Mouse (Mus musculus) lung, adult 2 months (tissue): Measurements from ENCODE around the gene Arhgap6. TPM values are rescaled to one million over a fixed set of nuclear protein-coding genes. Genes with fewer than 3 reads are reported as not detected.

Experiments used
- DNase-seq: peaks from one replicate; pipeline ENCODE4 v3.0.0; 2022
- H3K4me1 ChIP-seq: fragments of 200-500 bp; 2 replicates; pipeline ENCODE4 v1.6.1; 2011; ENCODE audit warnings: low read length; ENCODE audit not compliant: control insufficient read depth, insufficient read depth
- H3K4me3 ChIP-seq: fragments of 200-500 bp; replicated peaks from 2 replicates; pipeline ENCODE3; 2011; ENCODE audit warnings: low read depth, mild to moderate bottlenecking, control low read depth, low read length; ENCODE audit errors: extremely low read depth
- CTCF ChIP-seq: fragments of 200-500 bp; IDR thresholded peaks from 2 replicates; pipeline ENCODE4 v1.5.1; 2011; ENCODE audit warnings: mild to moderate bottlenecking, low read length, control low read depth; ENCODE audit not compliant: insufficient read depth
- POLR2A ChIP-seq: fragments of 200-500 bp; IDR thresholded peaks from 2 replicates; pipeline ENCODE4 v1.6.1; 2011; ENCODE audit warnings: low read depth, mild to moderate bottlenecking, control low read depth, low read length, borderline replicate concordance; ENCODE audit errors: extremely low read depth
- WGBS: fragments of 180-500 bp; shearing (Covaris S2); methylation state at CpG from one replicate; pipeline ENCODE4 v1.1.7; 2018; 5-methylcytosine and 5-hydroxymethylcytosine counted together
- polyA plus RNA-seq: library from polyadenylated mRNA; depleted of rRNA; stranded (reverse); fragments of >200 nt; gene quantifications from 2 replicates; pipeline ENCODE4 v1.2.3, GENCODE M21; 2012

The Arhgap6 gene
- polyA plus RNA-seq, 1 experiment: 8.4 TPM

DNA sequence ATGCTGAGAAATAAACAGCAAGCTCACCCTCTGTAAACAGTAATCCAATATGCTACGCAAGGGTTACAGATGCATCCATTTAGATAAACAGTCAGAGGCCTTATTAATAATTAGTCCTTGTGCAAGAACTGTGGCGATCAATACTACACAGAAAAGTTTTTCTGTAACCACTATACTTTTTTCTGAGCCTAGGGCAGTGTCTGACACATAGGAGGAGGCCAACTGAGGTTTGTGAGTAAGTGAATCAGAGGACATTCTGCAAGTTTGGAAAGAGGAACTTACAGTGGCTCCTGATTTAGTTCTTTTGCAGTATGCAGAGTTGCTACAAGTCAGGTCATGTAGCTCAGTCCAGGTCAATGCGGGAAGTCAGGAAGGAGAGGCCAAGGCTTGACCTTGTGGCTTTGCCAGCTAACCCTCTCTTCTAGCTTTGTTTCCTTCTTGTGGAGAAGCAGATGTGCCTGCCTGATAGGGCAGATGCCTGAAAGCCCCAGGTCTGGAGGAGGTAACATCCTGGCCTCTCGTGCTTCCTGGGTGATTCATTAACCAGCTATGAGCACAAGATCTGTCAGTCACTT, 311.2 kb downstream of the Arhgap6 start:
- no peak overlapping the region for H3K4me3 ChIP-seq
- WGBS: 52% methylated on average over 4 of the region's 4 CpGs
- TF ChIP-seq CTCF (no peak), POLR2A (no peak)
- peaks cover 2% of the 10 kb centered on the region for H3K4me1 ChIP-seq
- DNase-seq: no peak

DNA sequence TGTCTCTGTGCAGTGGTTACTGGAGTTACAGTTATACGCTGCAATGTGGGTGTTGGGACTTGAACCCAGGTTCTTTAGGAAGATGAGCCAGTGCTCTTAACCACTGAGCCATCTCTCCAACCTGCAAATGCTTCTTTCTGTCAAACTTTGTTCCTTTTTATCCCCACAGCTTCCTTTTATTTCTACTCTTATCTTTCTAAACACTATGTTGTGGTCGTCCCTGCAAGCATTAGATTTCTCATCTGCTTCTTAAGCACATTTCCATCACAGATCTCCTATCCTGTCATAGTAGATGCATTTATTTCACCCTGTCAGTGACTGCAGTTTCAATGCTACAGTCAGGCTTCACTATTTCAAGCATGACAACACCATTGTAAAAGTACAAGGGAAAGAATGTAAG, 312.5 kb downstream of the Arhgap6 start:
- no peak overlapping the region for H3K4me3 ChIP-seq
- DNase-seq: no peak
- 74% methylated on average over 2 of the region's 2 CpGs for WGBS
- TF ChIP-seq CTCF (no peak), POLR2A (no peak)
- H3K4me1 ChIP-seq: peaks cover 2% of the 10 kb centered on the region

DNA sequence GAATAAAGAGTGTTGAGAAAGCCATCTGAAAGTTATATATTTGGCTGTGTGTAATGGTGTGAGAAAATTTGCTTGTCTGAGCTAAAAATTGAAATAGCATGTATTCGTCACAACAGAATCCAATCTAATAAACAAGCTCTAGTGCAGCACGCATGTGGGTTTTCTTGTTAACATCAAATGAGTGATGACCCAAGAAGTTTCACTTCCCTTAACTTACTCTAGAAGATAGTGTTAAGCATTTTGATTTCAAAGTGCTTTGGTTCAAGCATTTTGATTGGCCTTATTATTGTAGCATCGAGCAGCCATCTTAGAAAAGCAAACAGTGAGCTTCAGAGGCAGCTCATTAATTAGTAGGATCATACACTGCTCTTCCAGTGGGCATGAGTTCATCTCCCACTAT, 315.1 kb downstream of the Arhgap6 start:
- DNase-seq: no peak
- H3K4me1 ChIP-seq: peaks cover 2% of the 10 kb centered on the region; the same call in 1 of the 2 replicates
- no peak overlapping the region for H3K4me3 ChIP-seq
- TF ChIP-seq CTCF: no peak
- TF ChIP-seq POLR2A: no peak
- 76% methylated on average over 3 of the region's 3 CpGs for whole genome bisulfite sequencing

DNA sequence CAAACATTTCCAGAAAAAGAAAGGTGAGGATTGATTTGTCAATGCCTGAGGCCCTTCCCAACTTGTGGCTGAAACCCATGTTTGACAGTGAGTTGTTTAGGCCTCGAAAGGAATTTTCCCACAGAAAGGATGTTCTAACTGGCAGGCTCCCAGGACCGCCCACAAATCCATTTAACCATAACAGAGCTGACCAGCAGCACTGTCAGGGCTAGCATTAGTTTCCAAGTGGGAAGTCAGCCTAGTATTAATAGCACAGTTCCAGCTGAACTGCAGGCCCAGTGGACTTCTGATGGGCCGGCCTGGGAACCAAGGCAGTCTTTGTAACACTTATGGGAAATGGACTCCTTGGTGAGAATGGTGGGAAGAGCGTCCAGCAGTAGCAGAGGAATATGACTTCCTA, 317.8 kb downstream of the Arhgap6 start:
- no peaks in the 10 kb centered on the region for H3K4me1 ChIP-seq
- TF ChIP-seq POLR2A (no peak), CTCF (no peak)
- no peak overlapping the region for H3K4me3 ChIP-seq
- WGBS: 63% methylated on average over 4 of the region's 4 CpGs
- DNase-seq: no peak

DNA sequence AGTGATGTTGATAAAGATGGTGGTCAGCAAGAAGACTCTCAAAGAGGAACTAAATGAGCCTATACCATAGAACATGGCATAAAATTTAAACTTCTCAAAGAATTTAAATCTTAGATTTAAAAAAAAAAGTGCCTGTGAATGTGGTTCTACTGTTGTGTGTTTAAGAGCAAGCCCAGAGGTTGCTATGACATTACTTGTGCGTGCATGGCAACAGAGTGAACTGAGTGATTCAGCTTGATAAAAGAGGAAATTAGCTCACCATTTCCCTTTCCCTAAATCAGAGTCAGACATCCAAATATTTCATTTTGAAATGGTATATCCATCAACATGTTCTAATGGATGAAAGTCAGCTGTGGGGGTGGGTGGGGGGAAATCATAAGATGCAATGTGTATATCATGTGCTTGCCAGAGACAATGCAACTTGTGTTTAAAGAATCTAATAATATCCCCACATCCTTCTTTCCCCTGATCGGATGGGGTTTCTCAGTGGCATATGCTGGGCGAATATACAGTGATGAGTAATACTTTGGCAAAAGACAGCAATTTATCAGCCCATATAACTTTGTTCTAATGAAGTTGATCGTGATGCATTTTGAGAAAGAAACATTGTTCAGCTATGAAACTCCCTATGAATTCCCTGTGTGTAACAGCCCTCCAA, 328.3 kb downstream of the Arhgap6 start:
- no peaks in the 10 kb centered on the region for H3K4me1 ChIP-seq
- no peak overlapping the region for H3K4me3 ChIP-seq
- TF ChIP-seq CTCF: no peak
- no peak for TF ChIP-seq POLR2A
- no peak for DNase-seq
- 44% methylated on average over 4 of the region's 4 CpGs for WGBS

DNA sequence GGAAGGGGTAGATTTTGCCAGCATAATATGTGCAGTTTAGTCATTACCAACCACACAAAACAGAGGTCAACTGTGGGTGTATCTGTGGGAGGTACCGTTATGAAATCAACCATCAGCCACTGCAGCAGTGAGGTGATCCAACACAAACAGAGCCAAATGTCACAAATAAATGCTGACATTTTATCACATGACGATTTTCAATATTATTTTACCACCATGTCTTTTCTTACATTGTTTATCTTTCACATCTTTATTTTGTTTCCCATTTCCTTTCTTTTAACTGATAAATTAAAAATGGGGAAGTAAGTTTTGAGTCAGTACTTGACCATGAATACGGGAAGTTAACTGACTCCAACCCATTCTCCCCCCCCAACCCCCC, 328.9 kb downstream of the Arhgap6 start:
- Histone ChIP-seq H3K4me3 (no peak overlapping the region), H3K4me1 (no peaks in the 10 kb centered on the region)
- no peak for TF ChIP-seq CTCF
- TF ChIP-seq POLR2A: no peak
- DNase-seq: no peak
- 43% methylated on average over 3 of the region's 3 CpGs for WGBS

GRCm38 (mm10) chrX:169139758-169140157, 344.9 kb downstream of the Arhgap6 start:
- 88% methylated on average over 7 of the region's 7 CpGs for WGBS
- TF ChIP-seq CTCF (no peak), POLR2A (no peak)
- Histone ChIP-seq H3K4me3 (no peak overlapping the region), H3K4me1 (no peaks in the 10 kb centered on the region)
- DNase-seq: no peak

GRCm38 (mm10) chrX:169140467-169140866, 345.6 kb downstream of the Arhgap6 start:
- Histone ChIP-seq H3K4me1 (no peaks in the 10 kb centered on the region), H3K4me3 (no peak overlapping the region)
- 86% methylated on average over 9 of the region's 9 CpGs for WGBS
- no peak for DNase-seq
- TF ChIP-seq POLR2A (no peak), CTCF (no peak)

DNA sequence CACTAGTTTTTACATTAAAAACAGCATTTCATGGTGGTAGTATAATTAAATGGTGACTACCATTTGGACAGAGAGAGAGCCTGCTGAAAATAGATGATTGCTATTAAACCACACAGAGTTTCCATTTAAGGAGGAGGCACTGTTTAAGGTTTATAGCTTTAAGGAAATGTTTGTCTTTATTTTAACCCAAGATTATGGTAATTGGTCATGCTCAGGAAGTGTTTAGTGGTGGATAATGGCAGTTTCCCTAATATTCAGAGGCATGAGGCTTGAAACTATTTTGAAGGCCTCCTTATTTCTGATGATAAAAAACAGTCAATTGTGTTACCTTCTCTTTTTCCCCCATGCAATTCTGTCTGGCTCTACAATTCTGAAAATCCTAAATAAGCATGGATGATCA, 358.9 kb downstream of the Arhgap6 start:
- Histone ChIP-seq H3K4me1 (no peaks in the 10 kb centered on the region), H3K4me3 (no peak overlapping the region)
- TF ChIP-seq POLR2A (no peak), CTCF (no peak)
- no peak for DNase-seq

DNA sequence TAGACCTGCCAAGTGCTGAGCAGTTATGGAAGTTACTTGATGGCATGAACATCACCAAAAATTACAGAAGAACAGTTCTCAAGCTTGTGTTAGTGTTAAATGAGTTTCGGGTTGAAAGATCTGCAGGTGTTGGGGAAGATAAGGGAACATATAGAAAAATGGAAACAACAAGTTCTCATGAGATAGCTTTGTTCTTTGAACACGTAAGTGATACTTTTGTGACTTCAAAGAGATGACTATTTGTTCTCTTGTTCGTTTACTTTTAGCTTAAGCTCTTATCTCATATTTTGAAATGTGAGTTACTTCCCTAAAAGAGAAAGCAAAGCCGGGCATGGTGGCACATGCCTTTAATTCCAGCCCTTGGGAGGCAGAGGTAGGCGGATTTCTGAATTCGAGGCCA, 363.5 kb downstream of the Arhgap6 start:
- no peak for DNase-seq
- TF ChIP-seq POLR2A (no peak), CTCF (no peak)
- H3K4me3 ChIP-seq: no peak overlapping the region
- no peaks in the 10 kb centered on the region for H3K4me1 ChIP-seq
- WGBS: 52% methylated on average over 6 of the region's 6 CpGs

GRCm38 (mm10) chrX:169170981-169171380, 376.1 kb downstream of the Arhgap6 start:
- DNase-seq: no peak
- 72% methylated on average over 2 of the region's 2 CpGs for WGBS
- no peaks in the 10 kb centered on the region for H3K4me1 ChIP-seq
- no peak for TF ChIP-seq POLR2A
- TF ChIP-seq CTCF: no peak
- H3K4me3 ChIP-seq: no peak overlapping the region

- H3K4me3 ChIP-seq: no peak overlapping the region
- 38% methylated on average over 1 of the region's 1 CpGs for WGBS
- DNase-seq: no peak
- no peak for TF ChIP-seq POLR2A
- TF ChIP-seq CTCF: no peak
- no peaks in the 10 kb centered on the region for H3K4me1 ChIP-seq
Measured at GRCm38 (mm10) chrX:169173796-169174195, 378.9 kb downstream of the Arhgap6 start.
